11 mouse cellular contexts compared by ENCODE assay signal in the genomic region with DNA sequence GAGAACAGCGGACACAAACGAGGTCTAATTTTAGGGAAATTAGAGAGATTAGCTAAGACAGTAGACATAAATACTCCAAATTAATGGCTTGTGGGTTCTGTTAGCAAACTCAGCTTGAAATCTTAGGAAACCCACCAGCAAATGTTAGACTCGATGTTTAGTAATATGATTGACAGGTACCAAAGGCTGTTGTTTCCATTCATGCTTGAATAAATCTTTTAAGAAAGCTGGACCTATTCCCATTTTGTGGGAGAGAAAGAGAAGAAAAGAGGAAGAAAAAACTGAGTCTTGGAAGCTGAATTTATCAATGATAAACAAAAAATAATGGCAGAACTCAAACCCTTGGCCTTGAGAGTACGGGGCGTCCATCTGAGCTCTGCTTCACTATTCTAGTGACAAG.
DNase-seq lines count a peak whose midpoint lies in the region; ATAC-seq and TF ChIP-seq lines count a peak whose summit lies in the region.
"Had no signal": no experiment of that assay in that cellular context is flagged by ENCODE, and none has a peak within 500 bp of the region (broad histone marks: within the 10 kb centered on the region; RNA-seq: fewer than 3 reads in every experiment).

No protein-coding gene starts in this region.

- TF ChIP-seq CTCF in brain, embryonic 14.5 days (IDR thresholded peaks at IDR 0.05; ENCODE audit: borderline replicate concordance, extremely low read depth, insufficient read depth, insufficient read length) = no peak

- H3K27ac ChIP-seq in kidney, embryonic 16.5 days (ENCODE audit: low read length) = 0 out of 2 replicates have a peak overlapping the region, but pooled peaks have one; percentile 21
- peak overlapping the region; percentile 54 for H3K27ac ChIP-seq in forebrain, embryonic 16.5 days (ENCODE audit: low read length)
- H3K27ac ChIP-seq in midbrain, embryonic 15.5 days = peak overlapping the region; percentile 70

- 59% methylated on average over 5 of the region's 5 CpGs for WGBS in kidney, embryonic 16.5 days
- 12% methylated on average over 5 of the region's 5 CpGs for WGBS in forebrain, embryonic 16.5 days
- WGBS in midbrain, embryonic 15.5 days = 50% methylated on average over 5 of the region's 5 CpGs

- no peak overlapping the region for H3K4me2 ChIP-seq in kidney, embryonic 16.5 days (replicated peaks; ENCODE audit: low read depth, low read length)
- H3K4me2 ChIP-seq in forebrain, embryonic 16.5 days (ENCODE audit: low read length) = no peak overlapping the region; the same call in 1 of the 2 replicates
- H3K4me2 ChIP-seq in midbrain, embryonic 15.5 days = peak overlapping the region; percentile 30

- no peak for ATAC-seq in kidney, embryonic 16.5 days (ENCODE audit: low FRiP score, low TSS enrichment)
- 0 out of 2 replicates have a peak, but pooled peaks have one; percentile 21 for ATAC-seq in forebrain, embryonic 16.5 days
- no peak for ATAC-seq in midbrain, embryonic 15.5 days (replicated peaks)
- no peak for ATAC-seq in inflammation-experienced regulatory T-cells, adult 6 months

- H3K4me3 ChIP-seq in kidney, embryonic 16.5 days (ENCODE audit: low read length) = no peak overlapping the region
- H3K4me3 ChIP-seq in forebrain, embryonic 16.5 days (replicated peaks; ENCODE audit: low read length) = no peak overlapping the region
- H3K4me3 ChIP-seq in midbrain, embryonic 15.5 days = no peak overlapping the region

- H3K36me3 ChIP-seq in kidney, embryonic 16.5 days (ENCODE audit: insufficient read depth, low read length) = no peaks in the 10 kb centered on the region
- no peaks in the 10 kb centered on the region for H3K36me3 ChIP-seq in forebrain, embryonic 16.5 days (ENCODE audit: control insufficient read depth, insufficient read depth)
- H3K36me3 ChIP-seq in midbrain, embryonic 15.5 days (replicated peaks) = no peaks in the 10 kb centered on the region
- H3K36me3 ChIP-seq: G1E had no signal

- H3K9ac ChIP-seq in kidney, embryonic 16.5 days (replicated peaks; ENCODE audit: low read length) = no peak overlapping the region
- no peak overlapping the region for H3K9ac ChIP-seq in forebrain, embryonic 16.5 days (replicated peaks; ENCODE audit: low read depth, low read length)
- H3K9ac ChIP-seq in midbrain, embryonic 15.5 days = no peak overlapping the region

- DNase-seq in kidney, adult 8-10 months = no peak
- DNase-seq in brain, embryonic 14.5 days (ENCODE audit: low read depth) = peak; percentile 77
- no peak for DNase-seq in right cerebral cortex, postnatal 10 days (ENCODE audit: low spot score in 2 of 2)
- DNase-seq: liver; lung, adult 2 months; thymus, adult 18-20 months had no signal

- peaks cover 21% of the 10 kb centered on the region for H3K4me1 ChIP-seq in kidney, embryonic 16.5 days (ENCODE audit: insufficient read depth, low read length)
- H3K4me1 ChIP-seq in forebrain, embryonic 16.5 days (replicated peaks; ENCODE audit: control insufficient read depth, insufficient read depth, low read length) = peaks cover 35% of the 10 kb centered on the region
- peaks cover 31% of the 10 kb centered on the region for H3K4me1 ChIP-seq in midbrain, embryonic 15.5 days

- H3K27me3 ChIP-seq in kidney, embryonic 16.5 days (ENCODE audit: insufficient read depth, low read length) = no peaks in the 10 kb centered on the region
- H3K27me3 ChIP-seq in forebrain, embryonic 16.5 days (replicated peaks; ENCODE audit: control insufficient read depth, insufficient read depth, low read length) = no peaks in the 10 kb centered on the region
- no peaks in the 10 kb centered on the region for H3K27me3 ChIP-seq in midbrain, embryonic 15.5 days (replicated peaks)

- TF ChIP-seq POLR2A in brain, embryonic 14.5 days (IDR thresholded peaks at IDR 0.05; ENCODE audit: borderline replicate concordance, extremely low read depth, insufficient read depth, insufficient read length, poor library complexity, severe bottlenecking) = no peak

- 0 out of 2 replicates have a peak, but pooled peaks cover 4% of the 10 kb centered on the region for H3K9me3 ChIP-seq in kidney, embryonic 16.5 days (ENCODE audit: low read length)
- no peaks in the 10 kb centered on the region for H3K9me3 ChIP-seq in forebrain, embryonic 16.5 days (ENCODE audit: control insufficient read depth, low read length)
- no peaks in the 10 kb centered on the region for H3K9me3 ChIP-seq in midbrain, embryonic 15.5 days
